Mouse (Mus musculus) CH12.LX (cell line): Measurements from ENCODE around the gene Miip. TPM values are rescaled to one million over a fixed set of nuclear protein-coding genes. Genes with fewer than 3 reads are reported as not detected.

ENCODE experiments used
- DNase-seq: peaks from one replicate; pipeline ENCODE4 v3.0.0-alpha.2; 2013; ENCODE audit errors: extremely low read depth
- H3K27ac ChIP-seq: 2 replicates; pipeline ENCODE4 v1.5.1; 2012; ENCODE audit warnings: low read depth, mild to moderate bottlenecking, control low read depth, moderate library complexity; ENCODE audit not compliant: insufficient read depth
- H3K27me3 ChIP-seq: replicated peaks from 2 replicates; pipeline ENCODE3; 2012; ENCODE audit warnings: inconsistent platforms
- H3K36me3 ChIP-seq, 2 experiments: replicated peaks in 1 of 2; 2 replicates each; pipeline versions ENCODE3 to v1.6.1; 2012; ENCODE audit warnings: inconsistent platforms in 1 of 2, low read length in 1 of 2, mild to moderate bottlenecking in 1 of 2, mixed read lengths in 1 of 2, moderate library complexity in 1 of 2; ENCODE audit not compliant: control insufficient read depth in 1 of 2, insufficient read depth in 1 of 2
- H3K4me1 ChIP-seq, 2 experiments: 2 replicates each; pipeline ENCODE4 v1.6.1; 2012; ENCODE audit warnings: inconsistent platforms in 1 of 2, moderate library complexity in 1 of 2; ENCODE audit not compliant: insufficient read depth in 2 of 2, control insufficient read depth in 1 of 2
- H3K4me2 ChIP-seq: 2 replicates; pipeline ENCODE4 v1.6.1; 2012; ENCODE audit warnings: low read depth, mild to moderate bottlenecking, control low read depth; ENCODE audit not compliant: poor library complexity, insufficient read depth, severe bottlenecking
- H3K4me3 ChIP-seq, 3 experiments: fragments of 150-350 bp in 1 of 3; sonication (generic) in 1 of 3; replicated peaks in 1 of 3; 2 replicates each; pipeline versions ENCODE3 to v1.5.1; 2011 to 2012; ENCODE audit warnings: low read depth in 2 of 3, low read length in 2 of 3, mild to moderate bottlenecking in 2 of 3, moderate library complexity in 2 of 3, control low read depth in 1 of 3, improper control_type of control experiment in 1 of 3, inconsistent platforms in 1 of 3, mixed read lengths in 1 of 3; ENCODE audit not compliant: poor library complexity in 1 of 3
- H3K79me2 ChIP-seq: replicated peaks from 2 replicates; pipeline ENCODE4 v1.6.1; 2012; ENCODE audit warnings: mild to moderate bottlenecking, moderate library complexity; ENCODE audit not compliant: control insufficient read depth, poor library complexity, insufficient read depth, severe bottlenecking; ENCODE audit errors: extremely low read depth
- H3K9ac ChIP-seq: 2 replicates; pipeline ENCODE4 v1.6.1; 2012; ENCODE audit warnings: low read depth, mild to moderate bottlenecking, control low read depth, moderate library complexity; ENCODE audit not compliant: insufficient read depth
- H3K9me3 ChIP-seq: replicated peaks from 2 replicates; pipeline ENCODE3; 2012; ENCODE audit warnings: low read length, inconsistent platforms, mixed read lengths
- BHLHE40 ChIP-seq: IDR thresholded peaks from 2 replicates; pipeline ENCODE4 v1.6.1; 2011; ENCODE audit warnings: mild to moderate bottlenecking, low read depth, low read length, improper control_type of control experiment
- CHD2 ChIP-seq: IDR thresholded peaks from 2 replicates; pipeline ENCODE4 v1.6.1; 2011; ENCODE audit warnings: low read length, improper control_type of control experiment
- CTCF ChIP-seq, 2 experiments: IDR thresholded peaks in 1 of 2; conservative IDR thresholded peaks in 1 of 2; 2 replicates each; pipeline ENCODE4 v1.5.1; 2011 to 2012; ENCODE audit warnings: low read depth in 2 of 2, low read length in 2 of 2, improper control_type of control experiment in 1 of 2, inconsistent platforms in 1 of 2, mild to moderate bottlenecking in 1 of 2, moderate library complexity in 1 of 2
- ELF1 ChIP-seq: IDR thresholded peaks from 2 replicates; pipeline ENCODE4 v1.6.1; 2014; ENCODE audit warnings: low read depth, mild to moderate bottlenecking, inconsistent platforms, low read length, improper control_type of control experiment
- GABPA ChIP-seq: IDR thresholded peaks from 2 replicates; pipeline ENCODE4 v1.6.1; 2012; ENCODE audit warnings: low read depth, low read length, improper control_type of control experiment, inconsistent platforms; ENCODE audit not compliant: insufficient replicate concordance
- HCFC1 ChIP-seq: IDR thresholded peaks from 2 replicates; pipeline ENCODE4 v1.6.1; 2012; ENCODE audit warnings: low read depth, mild to moderate bottlenecking, inconsistent platforms, low read length, improper control_type of control experiment
- KAT2A ChIP-seq: IDR thresholded peaks from 2 replicates; pipeline ENCODE4 v1.6.1; 2012; ENCODE audit warnings: low read length, improper control_type of control experiment, inconsistent platforms; ENCODE audit not compliant: insufficient replicate concordance
- MAFK ChIP-seq: IDR thresholded peaks from 2 replicates; pipeline ENCODE4 v1.6.1; 2011; ENCODE audit warnings: low read length, improper control_type of control experiment; ENCODE audit not compliant: insufficient replicate concordance
- MAX ChIP-seq: IDR thresholded peaks from 2 replicates; pipeline ENCODE4 v1.6.1; 2011; ENCODE audit warnings: low read length, improper control_type of control experiment
- POLR2A ChIP-seq: IDR thresholded peaks from 2 replicates; pipeline ENCODE4 v1.6.1; 2011; ENCODE audit warnings: low read depth, mild to moderate bottlenecking, improper control_type of control experiment, low read length
- RAD21 ChIP-seq: IDR thresholded peaks from 2 replicates; pipeline ENCODE4 v1.6.1; 2011; ENCODE audit warnings: low read depth, mild to moderate bottlenecking, low read length, improper control_type of control experiment, moderate library complexity
- SMC3 ChIP-seq: IDR thresholded peaks from 2 replicates; pipeline ENCODE4 v1.6.1; 2011; ENCODE audit warnings: low read depth, low read length, improper control_type of control experiment
- TCF12 ChIP-seq: IDR thresholded peaks from 2 replicates; pipeline ENCODE4 v1.6.1; 2014; ENCODE audit warnings: low read depth, mild to moderate bottlenecking, inconsistent platforms, low read length, improper control_type of control experiment
- USF2 ChIP-seq: conservative IDR thresholded peaks from 2 replicates; pipeline ENCODE4 v1.6.1; 2011; ENCODE audit warnings: low read depth, low read length, improper control_type of control experiment
- ZKSCAN1 ChIP-seq: IDR thresholded peaks from 2 replicates; pipeline ENCODE4 v1.6.1; 2012; ENCODE audit warnings: low read depth, inconsistent platforms, low read length, improper control_type of control experiment, borderline replicate concordance
- ZMIZ1 ChIP-seq: IDR thresholded peaks from 2 replicates; pipeline ENCODE4 v1.6.1; 2012; ENCODE audit warnings: low read depth, mild to moderate bottlenecking, inconsistent platforms, low read length, improper control_type of control experiment
- dilution Hi-C: fragments of 300-500 bp; cut with MboI; formaldehyde crosslinking; loops from 2 replicates; pipeline ENCODE4 v1.14.3; 2020; ENCODE audit warnings: low sequenced_read_pairs; ENCODE audit not compliant: extremely low pct_unique_long_range_greater_than_20kb, extremely low pct_ligation_motif_present
- in situ Hi-C: fragments of 300-500 bp; cut with MboI; formaldehyde crosslinking; loops from 3 replicates; pipeline ENCODE4 v1.14.3; 2019; ENCODE audit warnings: low sequenced_read_pairs, low pct_ligation_motif_present, low pct_unique_long_range_greater_than_20kb, mixed read lengths
- polyA plus RNA-seq: library from polyadenylated mRNA; unstranded; fragments of >175 nt; gene quantifications from 2 replicates; pipeline ENCODE4 v1.2.1, GENCODE M21; 2012; ENCODE audit warnings: low read depth; ENCODE audit not compliant: insufficient read length
- total RNA-seq, 2 experiments: library from RNA; depleted of rRNA; stranded (reverse); fragments of 300-350 nt in 1 of 2; fragments of >200 nt in 1 of 2; gene quantifications; 2 replicates each; pipeline ENCODE4 v1.2.3; 2012 to 2014

The Miip gene
- total and polyA plus RNA-seq, 3 experiments: 31.5 to 58.8 (median 46.6) TPM

GRCm38 (mm10) chr4:147909486-147909885 is 40.9 kb upstream of the Miip start:
- Histone ChIP-seq H3K27ac (no peak overlapping the region), H3K4me1 (peaks cover 3 to 5% of the 10 kb centered on the region in 2 experiments; a peak in 3 of 4 replicates), H3K9me3 (no peaks in the 10 kb centered on the region), H3K27me3 (peaks cover 13% of the 10 kb centered on the region), H3K4me3 (no peak overlapping the region), H3K36me3 (no peaks in the 10 kb centered on the region), H3K79me2 (no peaks in the 10 kb centered on the region), H3K4me2 (no peak overlapping the region), H3K9ac (no peak overlapping the region)
- dilution Hi-C loops: no loop called here
- in situ Hi-C loops: no loop called here
- TF ChIP-seq ZMIZ1 (no peak), BHLHE40 (no peak), RAD21 (no peak), CTCF (conservative IDR thresholded peaks at IDR 0.05 in 1 of 2, IDR thresholded peaks at IDR 0.05 in 1 of 2; ENCODE audit: low read depth in 2 of 2, low read length in 2 of 2) (no peak), ZKSCAN1 (no peak), MAX (no peak), KAT2A (no peak)
- no peak for DNase-seq

DNA sequence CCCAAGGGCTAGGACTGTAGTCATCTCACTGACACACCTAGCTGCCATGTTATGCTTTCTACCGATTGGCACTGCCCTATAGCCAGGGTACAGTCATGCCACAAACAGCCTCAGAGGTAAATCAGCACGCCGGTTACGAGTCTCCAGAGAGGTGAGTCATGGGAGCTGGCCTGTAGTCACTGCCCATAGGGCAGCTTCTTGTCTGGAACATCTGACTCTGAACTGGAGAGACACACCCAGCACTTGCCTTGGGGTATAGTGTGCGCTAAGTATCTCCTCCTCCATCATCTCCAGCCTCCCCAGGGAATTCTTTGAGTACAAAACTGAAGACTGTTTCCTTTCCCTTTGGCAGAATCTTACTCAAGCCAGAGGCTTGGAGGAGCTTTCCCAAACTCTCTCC is 37.6 kb upstream of the Miip start:
- Histone ChIP-seq H3K4me2 (no peak overlapping the region), H3K4me3 (no peak overlapping the region), H3K9ac (no peak overlapping the region), H3K27ac (no peak overlapping the region), H3K4me1 (peaks cover 10 to 15% of the 10 kb centered on the region in 2 experiments), H3K36me3 (peaks cover 6 to 20% of the 10 kb centered on the region in 2 experiments), H3K27me3 (peaks cover 12% of the 10 kb centered on the region), H3K9me3 (no peaks in the 10 kb centered on the region), H3K79me2 (peaks cover 4% of the 10 kb centered on the region; the same call in 1 of the 2 replicates)
- no peak for DNase-seq
- in situ Hi-C loops: no loop called here
- dilution Hi-C loops: no loop called here
- TF ChIP-seq CHD2: no peak
- no peak for TF ChIP-seq ZKSCAN1
- no peak for TF ChIP-seq HCFC1
- no peak for TF ChIP-seq GABPA
- TF ChIP-seq RAD21: no peak
- TF ChIP-seq SMC3: no peak
- no peak for TF ChIP-seq ELF1
- TF ChIP-seq USF2: no peak
- no peak for TF ChIP-seq POLR2A
- no peak for TF ChIP-seq TCF12
- no peak for TF ChIP-seq CTCF (conservative IDR thresholded peaks at IDR 0.05 in 1 of 2, IDR thresholded peaks at IDR 0.05 in 1 of 2; ENCODE audit: low read depth in 2 of 2, low read length in 2 of 2)
- no peak for TF ChIP-seq MAFK
